Mouse (Mus musculus): Measurements from ENCODE around the gene Tmem106a. TPM values are rescaled to one million over a fixed set of nuclear protein-coding genes. Genes with fewer than 3 reads are reported as not detected.
"Not testable (repeated sequence)": the region's sequence is repeated elsewhere in the genome, so short reads cannot be mapped to it uniquely, and the experiment has no call there.

Tmem106a gene
- polyA plus RNA-seq, 1 experiment, result 1.0 TPM

DNA sequence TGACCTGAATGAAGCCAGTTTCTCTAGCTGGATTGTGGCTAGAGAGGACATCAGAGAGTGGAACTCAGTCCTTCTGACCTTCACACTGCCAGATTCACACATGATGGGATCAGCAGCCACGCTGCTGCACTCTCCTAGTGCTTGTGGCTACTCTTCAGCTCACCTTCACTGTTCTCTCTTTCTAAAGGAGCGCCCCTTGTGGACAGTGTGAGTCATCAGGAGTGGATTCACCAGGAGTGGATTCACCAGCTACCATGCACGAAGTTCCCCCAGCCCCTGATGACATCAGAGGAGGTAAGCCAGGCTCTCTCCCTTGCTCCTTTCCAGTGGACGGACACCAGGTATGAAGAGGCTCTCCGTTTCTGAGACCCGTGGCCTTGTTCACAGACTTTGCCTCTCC lies 5.9 kb upstream of the Tmem106a start:
- Histone ChIP-seq H3ac (ENCODE audit: control insufficient read depth, insufficient read length, low read depth) (no peak overlapping the region), H3K27me3 (ENCODE audit: control insufficient read depth, insufficient read depth, insufficient read length) (no peaks in the 10 kb centered on the region), H3K4me3 (ENCODE audit: insufficient read depth, poor library complexity, severe bottlenecking) (no peak overlapping the region), H3K79me3 (ENCODE audit: low read depth) (no peaks in the 10 kb centered on the region), H3K36me3 (ENCODE audit: control insufficient read depth, insufficient read depth) (peaks cover 80% of the 10 kb centered on the region), H3K79me2 (ENCODE audit: control insufficient read depth, insufficient read depth) (no peaks in the 10 kb centered on the region)
- TF ChIP-seq MYOD1 (IDR thresholded peaks at IDR 0.05; ENCODE audit: control insufficient read depth, insufficient read length, low read depth), result no peak
- TF ChIP-seq FOSL1 (IDR thresholded peaks at IDR 0.05; ENCODE audit: insufficient read depth, low read length, poor library complexity, severe bottlenecking), result no peak
- TF ChIP-seq CTCF (IDR thresholded peaks at IDR 0.05; ENCODE audit: control insufficient read depth, insufficient read depth, insufficient read length), result no peak
- no peak for TF ChIP-seq MAX (IDR thresholded peaks at IDR 0.05)
- TF ChIP-seq CEBPB (IDR thresholded peaks at IDR 0.05; ENCODE audit: low read depth), result no peak
- no peak for TF ChIP-seq MYOG (IDR thresholded peaks at IDR 0.05; ENCODE audit: control insufficient read depth, extremely low read depth, insufficient read length)
- TF ChIP-seq USF1 (IDR thresholded peaks at IDR 0.05; ENCODE audit: low read depth), result no peak

DNA sequence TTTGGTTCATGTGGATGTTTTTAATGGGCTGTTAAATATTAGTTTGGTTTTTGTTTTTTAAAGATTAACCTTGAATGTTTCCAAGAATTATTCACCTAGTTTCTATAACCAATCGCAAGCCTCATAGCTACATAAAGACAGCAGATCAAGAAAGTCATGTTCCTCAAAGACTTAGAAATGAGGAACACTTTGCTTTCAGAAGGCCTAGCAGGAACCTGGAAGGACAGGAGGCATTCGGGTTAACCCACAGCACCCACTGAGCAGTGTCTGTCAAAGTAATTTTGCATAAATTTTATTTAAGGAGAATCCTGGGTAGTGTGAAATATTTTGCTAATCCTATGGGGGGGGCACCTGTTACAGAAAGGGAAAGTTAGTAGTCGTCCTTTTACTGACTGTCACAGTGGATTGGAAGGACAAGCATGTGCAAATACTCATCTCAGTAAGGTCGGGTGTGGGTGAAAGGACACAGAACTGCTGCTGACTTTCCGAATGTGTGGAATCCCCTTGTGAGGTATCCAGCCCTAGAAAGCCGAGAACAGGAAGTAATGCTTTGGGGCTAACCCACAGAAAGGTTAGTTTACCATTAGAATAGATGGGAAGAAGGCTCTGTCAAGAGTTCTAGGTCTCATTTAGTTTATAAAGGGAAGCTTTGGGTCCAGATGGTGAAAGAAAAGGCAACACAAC lies 819 bp upstream of the Tmem106a start:
- no peak overlapping the region for H3K4me3 ChIP-seq (ENCODE audit: insufficient read depth, poor library complexity, severe bottlenecking)
- H3K36me3 ChIP-seq (ENCODE audit: control insufficient read depth, insufficient read depth), result peaks cover 34% of the 10 kb centered on the region
- no peaks in the 10 kb centered on the region for H3K27me3 ChIP-seq (ENCODE audit: control insufficient read depth, insufficient read depth, insufficient read length)
- H3K79me2 ChIP-seq (ENCODE audit: control insufficient read depth, insufficient read depth), result no peaks in the 10 kb centered on the region
- TF ChIP-seq CTCF (IDR thresholded peaks at IDR 0.05; ENCODE audit: control insufficient read depth, insufficient read depth, insufficient read length), result no peak
- no peaks in the 10 kb centered on the region for H3K79me3 ChIP-seq (ENCODE audit: low read depth)
- H3ac ChIP-seq (ENCODE audit: control insufficient read depth, insufficient read length, low read depth), result no peak overlapping the region

DNA sequence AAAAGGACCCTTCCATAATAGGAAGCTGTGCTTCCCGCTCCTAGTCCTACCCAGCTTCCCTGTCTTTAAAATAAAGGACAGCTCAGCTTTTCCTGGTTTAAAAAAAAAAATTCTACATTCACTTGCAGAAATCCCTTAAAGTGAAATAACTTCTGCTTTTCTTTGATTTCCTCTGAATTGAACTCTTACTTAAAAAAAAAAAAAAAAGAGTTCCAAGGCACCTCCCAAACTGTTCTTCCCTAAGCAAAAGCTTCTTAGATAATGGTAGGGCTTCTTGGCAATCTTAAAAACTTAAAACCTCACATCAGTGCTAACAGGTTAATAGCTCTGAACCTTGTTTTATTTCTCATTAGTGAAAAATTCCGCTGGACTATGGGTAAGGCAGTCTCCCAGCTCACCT lies 1.2 kb downstream of the Tmem106a start:
- H3K27me3 ChIP-seq (ENCODE audit: control insufficient read depth, insufficient read depth, insufficient read length), result no peaks in the 10 kb centered on the region
- no peak for TF ChIP-seq CTCF (IDR thresholded peaks at IDR 0.05; ENCODE audit: control insufficient read depth, insufficient read depth, insufficient read length)
- TF ChIP-seq MYOG (IDR thresholded peaks at IDR 0.05; ENCODE audit: control insufficient read depth, extremely low read depth, insufficient read length), result no peak
- TF ChIP-seq MAX (IDR thresholded peaks at IDR 0.05), result no peak
- no peak for TF ChIP-seq MYOD1 (IDR thresholded peaks at IDR 0.05; ENCODE audit: control insufficient read depth, insufficient read length, low read depth)
- no peak for TF ChIP-seq CEBPB (IDR thresholded peaks at IDR 0.05; ENCODE audit: low read depth)
- TF ChIP-seq USF1 (IDR thresholded peaks at IDR 0.05; ENCODE audit: low read depth), result no peak
- no peak for TF ChIP-seq FOSL1 (IDR thresholded peaks at IDR 0.05; ENCODE audit: insufficient read depth, low read length, poor library complexity, severe bottlenecking)
- no peaks in the 10 kb centered on the region for H3K79me2 ChIP-seq (ENCODE audit: control insufficient read depth, insufficient read depth)
- no peak overlapping the region for H3ac ChIP-seq (ENCODE audit: control insufficient read depth, insufficient read length, low read depth)
- H3K4me3 ChIP-seq (ENCODE audit: insufficient read depth, poor library complexity, severe bottlenecking), result no peak overlapping the region
- no peaks in the 10 kb centered on the region for H3K79me3 ChIP-seq (ENCODE audit: low read depth)
- H3K36me3 ChIP-seq (ENCODE audit: control insufficient read depth, insufficient read depth), result peaks cover 19% of the 10 kb centered on the region

DNA sequence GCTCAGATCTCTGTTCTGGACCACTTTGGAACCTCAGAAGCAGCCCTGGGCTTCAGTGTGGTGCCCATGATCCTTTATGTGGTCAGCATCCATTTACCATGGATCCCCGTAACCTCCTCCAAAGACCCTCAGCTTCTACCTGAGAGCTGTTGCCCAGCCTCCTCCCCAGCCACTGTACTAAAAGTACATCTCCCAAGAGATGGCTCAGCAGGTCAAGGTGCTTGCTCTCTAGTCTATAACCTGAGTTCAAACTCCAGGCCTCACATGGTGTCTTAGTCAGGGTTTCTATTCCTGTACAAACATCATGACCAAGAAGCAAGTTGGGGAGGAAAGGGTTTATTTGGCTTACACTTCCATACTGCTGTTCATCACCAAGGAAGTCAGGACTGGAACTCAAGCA lies 3.0 kb downstream of the Tmem106a start:
- H3K79me3 ChIP-seq (ENCODE audit: low read depth); H3K79me2 ChIP-seq (ENCODE audit: control insufficient read depth, insufficient read depth); H3ac ChIP-seq (ENCODE audit: control insufficient read depth, insufficient read length, low read depth); H3K27me3 ChIP-seq (ENCODE audit: control insufficient read depth, insufficient read depth, insufficient read length); H3K4me3 ChIP-seq (ENCODE audit: insufficient read depth, poor library complexity, severe bottlenecking): not testable (repeated sequence)
- peaks cover 21% of the 10 kb centered on the region for H3K36me3 ChIP-seq (ENCODE audit: control insufficient read depth, insufficient read depth)

DNA sequence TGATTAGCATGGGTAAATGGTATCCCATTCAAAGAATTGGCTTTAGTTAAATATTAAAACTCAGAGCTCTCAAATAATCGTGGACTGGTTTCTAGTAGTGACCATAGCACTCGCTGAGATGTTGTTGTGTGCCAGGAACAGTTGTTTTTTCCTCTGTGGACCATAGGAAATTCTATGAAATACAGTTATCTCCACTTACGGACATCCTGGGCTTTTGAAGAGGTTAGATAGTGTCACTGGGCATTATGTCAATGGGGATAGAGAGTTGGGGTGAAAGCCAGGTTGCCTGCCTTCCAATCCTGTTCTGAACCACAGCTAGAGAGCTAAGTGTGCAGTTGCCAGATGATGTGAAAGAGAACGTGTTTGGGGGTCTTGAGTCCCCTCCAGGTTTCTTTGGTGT lies 3.8 kb downstream of the Tmem106a start:
- TF ChIP-seq CEBPB (IDR thresholded peaks at IDR 0.05; ENCODE audit: low read depth) (no peak), MYOG (IDR thresholded peaks at IDR 0.05; ENCODE audit: control insufficient read depth, extremely low read depth, insufficient read length) (no peak), USF1 (IDR thresholded peaks at IDR 0.05; ENCODE audit: low read depth) (no peak)
- no peak overlapping the region for H3ac ChIP-seq (ENCODE audit: control insufficient read depth, insufficient read length, low read depth)
- no peaks in the 10 kb centered on the region for H3K79me2 ChIP-seq (ENCODE audit: control insufficient read depth, insufficient read depth)
- H3K4me3 ChIP-seq (ENCODE audit: insufficient read depth, poor library complexity, severe bottlenecking), result no peak overlapping the region
- H3K27me3 ChIP-seq (ENCODE audit: control insufficient read depth, insufficient read depth, insufficient read length), result no peaks in the 10 kb centered on the region
- no peaks in the 10 kb centered on the region for H3K79me3 ChIP-seq (ENCODE audit: low read depth)
- peaks cover 13% of the 10 kb centered on the region for H3K36me3 ChIP-seq (ENCODE audit: control insufficient read depth, insufficient read depth)

DNA sequence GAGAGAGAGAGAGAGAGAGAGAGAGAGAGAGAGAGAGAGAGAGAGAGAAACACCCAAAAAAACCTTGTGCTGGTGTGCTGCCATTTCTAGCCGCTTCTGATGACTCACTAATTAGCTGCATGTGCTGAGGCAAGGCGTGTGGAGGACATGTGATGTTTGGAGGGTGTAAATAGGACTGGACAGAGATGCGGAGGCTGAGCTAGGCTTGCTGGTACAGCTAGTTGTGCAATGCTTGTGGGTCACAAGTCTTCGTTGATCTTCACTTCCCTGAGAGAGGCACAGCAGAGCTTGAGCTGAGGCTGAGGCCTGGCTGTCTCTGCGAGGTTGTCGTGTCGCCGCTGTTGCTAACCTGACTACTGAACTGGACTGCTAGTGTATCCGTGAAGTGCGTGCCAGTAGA lies 5.6 kb downstream of the Tmem106a start:
- Histone ChIP-seq H3K27me3 (ENCODE audit: control insufficient read depth, insufficient read depth, insufficient read length) (no peaks in the 10 kb centered on the region), H3K36me3 (ENCODE audit: control insufficient read depth, insufficient read depth) (peaks cover 7% of the 10 kb centered on the region), H3K4me3 (ENCODE audit: insufficient read depth, poor library complexity, severe bottlenecking) (no peak overlapping the region)

More for the DNA sequence above, 5.6 kb downstream of the Tmem106a start:
- Histone ChIP-seq H3ac (ENCODE audit: control insufficient read depth, insufficient read length, low read depth) (no peak overlapping the region), H3K79me2 (ENCODE audit: control insufficient read depth, insufficient read depth) (no peaks in the 10 kb centered on the region), H3K79me3 (ENCODE audit: low read depth) (no peaks in the 10 kb centered on the region)
- TF ChIP-seq CEBPB (IDR thresholded peaks at IDR 0.05; ENCODE audit: low read depth) (no peak), MYOD1 (IDR thresholded peaks at IDR 0.05; ENCODE audit: control insufficient read depth, insufficient read length, low read depth) (no peak), CTCF (IDR thresholded peaks at IDR 0.05; ENCODE audit: control insufficient read depth, insufficient read depth, insufficient read length) (no peak), FOSL1 (IDR thresholded peaks at IDR 0.05; ENCODE audit: insufficient read depth, low read length, poor library complexity, severe bottlenecking) (no peak), MAX (IDR thresholded peaks at IDR 0.05) (no peak), MYOG (IDR thresholded peaks at IDR 0.05; ENCODE audit: control insufficient read depth, extremely low read depth, insufficient read length) (no peak), USF1 (IDR thresholded peaks at IDR 0.05; ENCODE audit: low read depth) (no peak)
